Mouse (Mus musculus) lung, postnatal 36 days (tissue): ENCODE data around the gene Calcr.
A peak's percentile ranks its signal among the peaks of the same experiment; 100 is the strongest.
"Not testable (repeated sequence)": the region's sequence is repeated elsewhere in the genome, so short reads cannot be mapped to it uniquely, and the experiment has no call there.

Experiments
- DNase-seq: peaks from one replicate; pipeline ENCODE4 v3.0.0; 2022; ENCODE audit warnings: mixed read lengths

Calcr gene

DNA sequence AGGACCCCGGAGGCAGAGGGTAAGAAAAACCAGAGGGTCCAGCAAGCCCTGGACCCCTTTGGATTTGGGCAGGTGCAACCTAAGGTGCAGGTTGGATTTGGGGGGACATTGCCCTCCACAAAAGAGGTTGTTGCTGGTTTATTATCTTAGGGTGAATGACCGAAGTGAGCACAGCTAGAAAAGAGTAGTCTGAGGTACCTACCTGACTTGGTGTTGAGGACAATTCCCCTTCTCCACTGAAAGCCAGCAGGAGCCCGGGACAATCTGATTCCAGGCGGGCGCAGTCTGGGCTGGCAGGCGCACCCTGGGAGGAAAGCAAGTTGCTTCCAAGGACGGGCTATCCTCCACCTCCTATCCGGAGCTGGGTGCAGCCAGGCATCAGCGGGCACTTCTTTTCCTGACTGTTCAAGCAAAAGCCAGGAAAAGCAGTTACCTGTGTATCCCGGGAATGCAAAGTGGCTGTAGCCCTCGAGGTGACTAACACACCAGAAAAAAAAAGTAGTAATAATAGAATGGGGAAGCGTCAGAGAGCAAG lies at the start of gene Calcr:
TSS of gene Calcr (minus strand) at position 485 of the 535 bp plus-strand sequence.
- no peak for DNase-seq

- no peak for DNase-seq
Measured at GRCm38 (mm10) chr6:3767485-3767884, 3.0 kb upstream of the Calcr start.

DNA sequence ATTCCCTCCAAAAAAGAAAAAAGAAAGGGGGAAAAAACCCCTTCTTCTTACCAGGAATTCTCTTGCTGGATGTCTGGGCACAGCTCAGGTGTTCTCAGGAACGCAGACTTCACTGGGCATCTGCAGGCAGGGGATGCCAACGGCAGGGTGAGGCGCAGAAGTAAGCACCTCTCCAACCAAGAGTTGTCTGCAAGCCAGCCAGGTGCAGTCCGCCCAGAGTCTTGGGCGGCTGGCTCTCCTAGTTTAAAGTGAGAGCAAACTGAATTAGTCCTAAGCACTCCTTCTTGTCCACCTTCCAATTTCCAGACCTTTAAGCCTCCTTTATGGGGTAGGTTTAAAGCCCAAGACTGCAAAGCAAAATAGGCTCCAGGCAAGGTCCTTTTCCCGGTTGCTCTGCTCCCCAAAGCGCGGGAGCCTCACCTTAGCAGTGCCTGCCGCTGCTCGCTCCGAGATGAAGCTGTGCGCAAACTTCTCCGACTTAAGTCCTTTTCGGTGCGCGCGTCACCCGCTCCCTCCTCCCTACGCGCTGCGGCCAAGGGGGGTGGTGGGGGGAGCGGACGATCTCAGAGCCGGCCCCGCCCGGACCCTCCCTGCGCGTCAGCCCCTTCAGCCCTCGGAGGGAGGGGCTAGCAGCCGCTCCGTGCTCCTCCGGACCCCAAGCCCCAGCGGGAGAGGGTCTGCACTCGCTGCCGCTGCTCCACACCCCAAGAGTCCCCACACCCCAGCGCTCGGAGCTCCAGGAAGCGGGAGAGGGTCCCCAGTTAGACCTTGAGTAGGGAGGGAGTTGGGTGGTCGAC lies 1.1 kb downstream of the Calcr start:
- no peak for DNase-seq

- no peak for DNase-seq
Measured at GRCm38 (mm10) chr6:3751576-3751975, 12.9 kb downstream of the Calcr start.

DNA sequence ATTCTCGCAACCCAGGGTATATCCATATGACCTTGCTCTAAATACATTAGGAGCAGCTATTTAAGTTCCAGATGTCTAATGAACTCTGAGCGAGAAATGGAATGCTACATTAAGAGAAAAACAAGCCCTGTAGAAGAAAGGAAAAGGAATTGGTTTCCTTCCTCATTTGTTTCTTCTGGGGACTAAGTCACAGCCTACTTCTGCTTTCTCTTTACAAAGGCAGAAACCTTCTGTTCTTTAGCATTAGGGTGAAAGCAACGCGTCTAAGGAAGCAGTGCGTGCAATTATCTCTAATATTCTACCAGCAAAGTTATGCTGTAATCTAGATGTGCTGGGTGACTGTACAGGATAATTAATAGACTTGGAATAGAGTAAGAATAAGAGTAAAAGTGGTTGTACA lies 14.9 kb downstream of the Calcr start:
- DNase-seq, result no peak

DNA sequence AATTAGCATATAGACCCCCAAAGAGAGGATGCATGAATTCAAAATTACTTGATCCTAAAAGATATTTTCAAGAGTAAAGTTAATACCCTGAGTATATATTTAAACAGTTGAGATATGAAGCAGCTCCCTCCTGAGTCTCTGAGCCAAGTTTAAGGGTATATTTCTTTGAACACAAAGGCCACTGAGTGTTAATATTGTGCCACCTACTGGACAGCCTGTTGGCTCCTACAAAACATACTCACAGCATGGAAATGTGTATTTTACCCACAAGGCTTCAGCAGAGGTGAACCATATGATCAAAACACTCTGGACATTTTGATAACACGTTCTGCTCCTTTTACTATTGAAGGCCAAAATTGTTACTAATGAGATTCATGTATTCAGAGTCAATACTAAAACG lies 19.0 kb downstream of the Calcr start:
- DNase-seq, result peak; percentile 6

DNA sequence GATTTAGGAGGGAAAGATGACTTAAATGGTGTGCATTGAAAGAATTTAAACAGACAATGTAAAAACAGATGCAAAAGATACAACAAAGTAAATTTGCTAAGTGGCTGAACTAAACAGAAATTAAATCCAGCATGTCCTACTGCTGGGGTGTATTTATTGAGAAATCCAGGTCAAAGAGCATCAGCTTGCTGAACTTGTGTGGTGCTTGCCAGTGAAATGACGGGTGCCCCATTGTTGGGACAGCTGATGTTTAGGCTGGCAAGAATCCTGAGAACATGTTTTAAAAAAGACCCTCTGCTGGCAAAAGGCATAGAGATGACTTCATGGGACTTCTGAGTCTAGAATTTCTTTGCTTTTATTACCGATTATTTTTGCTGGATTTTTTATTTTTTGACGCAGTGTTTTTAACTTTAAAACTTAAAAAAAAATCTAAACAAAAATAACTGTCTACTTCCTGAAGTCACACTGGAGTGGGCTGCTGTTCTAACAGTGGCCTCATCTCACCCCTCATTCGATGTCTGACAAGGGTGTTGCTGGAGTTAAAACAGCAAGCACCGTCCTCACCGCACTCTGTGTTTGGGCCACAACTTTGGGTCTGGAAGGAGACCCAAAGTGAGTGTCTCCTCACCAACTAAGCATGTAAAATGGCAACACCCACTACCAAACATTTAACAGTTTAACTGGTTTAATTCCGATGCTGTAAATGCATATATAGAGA lies 22.4 kb downstream of the Calcr start:
- DNase-seq, result peak; percentile 10

DNA sequence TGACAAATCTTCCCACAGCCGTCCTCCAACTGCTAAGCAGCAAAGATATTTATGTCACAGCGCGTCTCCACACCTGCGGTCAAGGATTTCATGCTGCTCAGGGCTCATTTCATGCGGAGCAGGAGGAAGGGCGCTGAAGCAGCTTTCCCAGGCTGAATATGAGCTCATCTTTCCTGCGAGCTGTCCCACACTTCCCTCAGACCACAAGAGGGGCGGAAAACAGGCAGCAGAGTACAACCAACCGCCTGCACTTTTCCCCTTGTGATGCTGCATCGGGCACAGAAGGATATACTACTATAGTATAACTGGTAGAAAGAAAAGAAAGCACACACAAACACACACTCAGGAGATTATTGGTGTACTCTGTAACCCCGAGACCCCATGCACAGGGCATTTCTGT lies 23.2 kb downstream of the Calcr start:
- no peak for DNase-seq

DNA sequence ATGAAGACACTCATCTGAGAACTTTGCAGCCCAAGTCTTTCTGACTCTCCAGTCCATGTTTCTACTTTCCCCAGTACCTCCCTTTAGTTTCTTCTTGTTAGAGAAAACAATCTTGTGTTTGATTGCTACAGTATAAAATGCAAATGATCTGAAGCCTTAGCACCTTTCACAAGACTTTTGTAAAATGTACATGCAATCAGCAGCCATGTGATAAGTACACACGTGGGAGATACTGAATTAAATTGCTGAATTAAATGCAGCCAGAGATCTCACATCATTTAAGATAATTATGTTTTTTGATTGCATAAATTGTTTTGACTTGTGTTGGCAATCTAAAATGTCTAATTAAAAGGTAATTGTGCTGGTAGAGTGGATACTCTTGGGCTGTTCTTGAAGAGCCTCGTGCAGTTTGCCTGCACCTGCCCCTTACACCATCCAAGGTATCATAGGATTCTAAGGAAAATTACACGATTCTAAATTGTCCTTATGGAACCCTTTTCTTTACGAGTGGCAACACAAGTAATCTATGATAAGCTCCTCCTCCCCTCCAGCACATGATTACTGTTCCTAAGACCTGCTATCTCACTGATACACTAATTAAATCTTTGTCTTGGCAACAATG lies 34.2 kb downstream of the Calcr start:
- no peak for DNase-seq

- DNase-seq, result no peak
Measured at GRCm38 (mm10) chr6:3688087-3688642, 76.3 kb downstream of the Calcr start.

DNA sequence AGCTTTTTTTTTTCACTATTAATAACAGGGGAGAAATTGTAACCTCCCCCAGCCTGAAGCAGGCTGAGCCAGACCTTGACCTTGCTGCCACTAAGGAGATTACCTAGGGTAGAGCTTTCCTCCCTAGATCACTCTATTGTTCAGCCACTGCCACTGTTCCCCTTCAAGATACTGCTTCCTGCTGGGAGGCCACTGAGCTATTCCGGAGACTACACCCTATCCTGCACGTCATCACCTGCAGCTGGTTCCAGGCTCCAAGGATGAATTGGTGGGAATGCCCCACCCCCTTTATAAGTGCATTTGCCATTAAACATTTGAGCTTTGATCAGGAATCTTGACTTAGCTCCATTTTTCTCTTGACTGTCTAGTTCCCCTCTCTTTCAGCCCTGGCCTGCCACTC lies 86.2 kb downstream of the Calcr start:
- not testable (repeated sequence) for DNase-seq

GRCm38 (mm10) chr6:3677806-3678205 lies 86.7 kb downstream of the Calcr start:
- no peak for DNase-seq

DNA sequence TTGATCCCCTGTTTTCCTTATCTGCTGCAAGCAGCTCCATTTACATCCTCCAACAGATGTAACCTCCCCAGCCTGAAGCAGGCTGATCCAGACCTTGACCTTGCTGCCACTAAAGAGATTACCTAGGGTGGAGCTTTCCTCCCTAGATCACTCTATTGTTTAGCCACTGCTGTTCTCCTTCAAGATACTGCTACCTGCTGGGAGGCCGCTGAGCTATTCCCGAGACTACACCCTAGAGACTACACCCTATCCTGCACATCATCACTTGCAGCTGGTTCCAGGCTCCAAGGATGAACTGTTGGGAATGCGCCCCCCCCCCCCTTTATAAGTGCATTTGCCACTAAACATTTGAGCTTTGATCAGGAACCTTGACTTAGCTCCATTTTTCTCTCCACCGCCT lies 92.6 kb downstream of the Calcr start:
- not testable (repeated sequence) for DNase-seq

- DNase-seq, result no peak
Measured at GRCm38 (mm10) chr6:3664147-3664716, 100.3 kb downstream of the Calcr start.

GRCm38 (mm10) chr6:3658405-3658804 lies 106.1 kb downstream of the Calcr start:
- peak; percentile 1 for DNase-seq
